Mouse (Mus musculus) urinary bladder, postnatal 36 days (tissue): ENCODE data around the gene Fignl2.

Experiments
- DNase-seq, 2 experiments: peaks; one replicate each; pipeline ENCODE4 v3.0.0; 2022; ENCODE audit warnings: low spot score in 2 of 2, mixed read lengths in 1 of 2

The Fignl2 gene

GRCm38 (mm10) chr15:101011352-101011751 lies 67.0 kb downstream of the Fignl2 start:
- no peak for DNase-seq

GRCm38 (mm10) chr15:101008386-101009010 lies 69.9 kb downstream of the Fignl2 start:
- DNase-seq, result no peak

- no peak for DNase-seq
Measured at GRCm38 (mm10) chr15:101007236-101007635, 71.1 kb downstream of the Fignl2 start.

- peak; percentile 51 to 66 for DNase-seq
Measured at GRCm38 (mm10) chr15:101006251-101007040, 71.9 kb downstream of the Fignl2 start.

GRCm38 (mm10) chr15:101005717-101006116 lies 72.7 kb downstream of the Fignl2 start:
- no peak for DNase-seq

GRCm38 (mm10) chr15:101004538-101004937 lies 73.8 kb downstream of the Fignl2 start:
- DNase-seq, result no peak

- DNase-seq, result no peak
Measured at GRCm38 (mm10) chr15:101002466-101002865, 75.9 kb downstream of the Fignl2 start.

- DNase-seq, result no peak
Measured at GRCm38 (mm10) chr15:101001685-101002084, 76.7 kb downstream of the Fignl2 start.
